Mouse (Mus musculus) hindbrain, embryonic 10.5 days (tissue): ENCODE measurements around the gene Vmn2r80. TPM values are rescaled to one million over a fixed set of nuclear protein-coding genes. Genes with fewer than 3 reads are reported as not detected.
"Not testable (repeated sequence)": the region's sequence is repeated elsewhere in the genome, so short reads cannot be mapped to it uniquely, and the experiment has no call there.

Experiments used
- DNase-seq: peaks from one replicate; pipeline ENCODE4 v3.0.0-alpha.2; 2017; ENCODE audit warnings: low spot score
- H3K27ac ChIP-seq: fragments of 300-500 bp; sonication (generic); 2 replicates; pipeline ENCODE4 v1.5.1; 2016; ENCODE audit warnings: mild to moderate bottlenecking, moderate library complexity
- H3K27me3 ChIP-seq: fragments of 300-500 bp; sonication (generic); 2 replicates; pipeline ENCODE4 v1.6.1; 2016; ENCODE audit warnings: mild to moderate bottlenecking; ENCODE audit not compliant: poor library complexity, insufficient read depth, severe bottlenecking
- H3K36me3 ChIP-seq: fragments of 300-500 bp; sonication (generic); 2 replicates; pipeline ENCODE4 v1.6.1; 2016; ENCODE audit warnings: mild to moderate bottlenecking, moderate library complexity
- H3K4me1 ChIP-seq: fragments of 300-500 bp; sonication (generic); replicated peaks from 2 replicates; pipeline ENCODE4 v1.6.1; 2016; ENCODE audit warnings: mild to moderate bottlenecking
- H3K4me3 ChIP-seq: fragments of 300-500 bp; sonication (generic); 2 replicates; pipeline ENCODE4 v1.5.1; 2016; ENCODE audit warnings: mild to moderate bottlenecking, moderate library complexity
- H3K9me3 ChIP-seq: fragments of 300-500 bp; sonication (generic); 2 replicates; pipeline ENCODE4 v1.6.1; 2016; ENCODE audit warnings: mild to moderate bottlenecking, moderate library complexity
- WGBS: fragments of 180-500 bp; shearing (Covaris S2); methylation state at CpG from one replicate; pipeline ENCODE4 v1.1.7; 2016; 5-methylcytosine and 5-hydroxymethylcytosine counted together
- polyA plus RNA-seq: library from polyadenylated mRNA; unstranded; fragments of >200 nt; fragmentation: Nextera tagmentation; extraction: Ambion mirVana; gene quantifications from 2 replicates; pipeline ENCODE4 v1.2.1, GENCODE M21; 2016

Gene Vmn2r80
- polyA plus RNA-seq = not detected in 2 replicates

DNA sequence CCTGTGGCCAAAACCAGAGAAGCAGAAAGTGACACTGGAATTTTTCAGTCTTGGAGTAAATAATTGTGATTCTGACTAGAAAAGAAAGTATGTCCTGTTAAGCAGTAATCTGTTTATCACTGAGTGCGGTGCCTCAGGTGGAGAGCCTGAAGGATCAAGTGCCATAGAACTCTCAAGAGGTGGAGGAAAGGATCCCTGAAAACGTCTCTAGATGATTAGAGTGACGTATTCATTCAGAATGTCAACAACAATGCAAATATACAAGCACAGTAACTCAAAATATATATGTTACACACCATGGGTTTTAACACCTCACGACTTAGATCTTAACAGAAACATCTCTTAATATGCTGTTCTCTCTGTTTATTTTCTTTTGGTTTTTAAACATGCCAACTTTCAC, at the start of gene Vmn2r80:
TSS of gene Vmn2r80 (plus strand) at position 301 of the 400 bp plus-strand sequence.
- WGBS = 85% methylated on average over 4 of the region's 4 CpGs
- H3K27ac ChIP-seq, H3K36me3 ChIP-seq, H3K27me3 ChIP-seq, H3K9me3 ChIP-seq, H3K4me1 ChIP-seq, DNase-seq, H3K4me3 ChIP-seq: not testable (repeated sequence)

DNA sequence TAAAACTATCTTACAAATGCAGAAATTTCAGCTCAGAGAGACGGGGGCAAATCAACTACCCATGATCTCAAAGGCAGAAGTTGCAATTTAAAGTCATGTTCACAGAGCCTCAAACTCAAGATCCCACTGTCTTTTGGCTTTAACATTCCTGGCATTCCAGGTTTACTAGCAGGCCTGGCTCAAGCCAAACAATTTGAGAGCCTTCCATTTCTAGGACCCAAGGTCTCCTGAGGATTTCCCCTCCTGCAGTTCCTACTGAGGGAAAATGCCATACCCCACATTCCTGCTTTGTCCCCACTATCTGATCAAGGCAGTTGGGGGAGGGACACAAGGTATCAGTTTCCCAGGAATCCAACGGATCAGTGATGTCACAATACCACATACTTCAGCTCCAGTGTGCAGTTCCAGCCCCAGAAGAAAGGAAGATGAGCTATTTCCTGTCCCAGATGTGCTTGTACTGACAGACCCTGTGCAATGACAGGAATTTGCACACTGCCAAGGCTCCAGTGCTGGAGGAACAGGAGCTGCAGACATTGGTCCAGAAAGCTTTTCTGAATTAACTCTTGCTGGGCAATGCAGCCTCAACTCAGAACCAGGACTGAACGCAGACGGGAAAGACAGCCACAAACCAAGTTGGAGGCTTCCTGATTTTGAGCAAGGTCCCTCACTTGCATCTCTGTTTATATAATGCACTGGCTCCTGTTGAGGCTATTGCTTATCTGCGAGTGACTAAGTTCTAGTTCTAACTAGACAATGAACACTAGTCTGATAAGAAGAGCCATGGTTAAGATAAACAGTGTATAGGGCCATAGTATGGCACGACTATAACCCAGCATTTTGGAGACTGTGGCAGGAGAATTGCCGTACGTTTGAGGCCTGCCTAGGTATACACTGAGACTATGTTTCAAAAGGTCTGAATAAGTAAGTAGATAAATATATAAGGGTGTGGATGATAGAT, 42.0 kb upstream of the Vmn2r80 start:
- WGBS = 65% methylated on average over 8 of the region's 8 CpGs
- Histone ChIP-seq H3K27me3 (no peaks in the 10 kb centered on the region), H3K36me3 (no peaks in the 10 kb centered on the region), H3K27ac (no peak overlapping the region), H3K4me1 (peaks cover 6% of the 10 kb centered on the region; the same call in 1 of the 2 replicates), H3K9me3 (no peaks in the 10 kb centered on the region), H3K4me3 (no peak overlapping the region)
- DNase-seq = peak; percentile 23

GRCm38 (mm10) chr10:79107531-79107930, 41.0 kb upstream of the Vmn2r80 start:
- Histone ChIP-seq H3K4me1 (peaks cover 6% of the 10 kb centered on the region; the same call in 1 of the 2 replicates), H3K9me3 (no peaks in the 10 kb centered on the region), H3K36me3 (no peaks in the 10 kb centered on the region), H3K4me3 (no peak overlapping the region), H3K27me3 (no peaks in the 10 kb centered on the region), H3K27ac (no peak overlapping the region)
- DNase-seq = no peak
- WGBS = 74% methylated on average over 2 of the region's 2 CpGs

GRCm38 (mm10) chr10:79109156-79109555, 39.4 kb upstream of the Vmn2r80 start:
- no peak overlapping the region for H3K4me3 ChIP-seq
- no peak overlapping the region for H3K27ac ChIP-seq
- H3K9me3 ChIP-seq = no peaks in the 10 kb centered on the region
- H3K4me1 ChIP-seq = peaks cover 6% of the 10 kb centered on the region; the same call in 1 of the 2 replicates
- H3K27me3 ChIP-seq = no peaks in the 10 kb centered on the region
- no peak for DNase-seq
- no peaks in the 10 kb centered on the region for H3K36me3 ChIP-seq
- 80% methylated on average over 1 of the region's 1 CpGs for WGBS

DNA sequence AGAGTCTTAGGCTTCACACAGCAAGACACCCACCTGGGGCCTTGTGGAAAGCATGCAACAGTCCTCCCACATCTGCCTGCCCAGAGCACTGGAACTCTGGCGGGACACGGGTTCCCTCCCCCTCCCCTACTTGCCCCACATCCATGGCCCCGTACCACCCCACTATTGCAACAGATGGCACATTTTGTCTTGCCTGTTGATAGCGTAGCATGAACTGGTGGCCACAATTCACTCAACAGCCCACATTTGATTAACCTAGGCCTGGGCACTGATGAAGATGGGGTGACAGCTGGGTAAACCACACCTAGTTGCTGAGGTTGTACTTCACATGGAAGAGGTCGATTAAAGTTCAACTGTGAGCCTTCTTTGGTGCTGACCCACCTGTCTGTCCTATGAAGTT, 38.1 kb upstream of the Vmn2r80 start:
- DNase-seq = no peak
- WGBS = 87% methylated on average over 5 of the region's 5 CpGs
- Histone ChIP-seq H3K36me3 (no peaks in the 10 kb centered on the region), H3K9me3 (no peaks in the 10 kb centered on the region), H3K4me3 (no peak overlapping the region), H3K4me1 (peaks cover 6% of the 10 kb centered on the region; the same call in 1 of the 2 replicates), H3K27me3 (no peaks in the 10 kb centered on the region), H3K27ac (no peak overlapping the region)

DNA sequence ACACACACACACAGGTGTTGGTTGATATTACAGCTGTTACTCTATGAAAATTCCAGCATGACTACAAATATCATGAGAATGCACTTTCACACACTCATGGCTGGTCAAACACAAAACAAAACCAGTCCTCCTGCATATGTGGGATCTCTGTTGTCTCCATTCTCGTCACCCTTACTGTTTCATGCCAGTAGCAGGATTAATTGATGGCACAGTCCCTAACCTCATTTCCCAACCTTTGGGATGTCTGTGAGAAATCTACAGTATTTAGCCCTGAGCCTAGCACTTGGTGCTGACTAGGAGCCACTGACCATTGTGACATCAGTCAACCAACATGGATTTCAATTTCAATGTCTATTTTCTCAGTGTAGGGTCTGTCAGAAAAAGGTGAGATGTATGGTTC, 33.5 kb upstream of the Vmn2r80 start:
- Histone ChIP-seq H3K4me1 (no peaks in the 10 kb centered on the region; the same call in 1 of the 2 replicates), H3K36me3 (no peaks in the 10 kb centered on the region), H3K27ac (no peak overlapping the region), H3K9me3 (no peaks in the 10 kb centered on the region), H3K4me3 (no peak overlapping the region), H3K27me3 (no peaks in the 10 kb centered on the region)
- WGBS = 77% methylated on average over 1 of the region's 1 CpGs
- no peak for DNase-seq

DNA sequence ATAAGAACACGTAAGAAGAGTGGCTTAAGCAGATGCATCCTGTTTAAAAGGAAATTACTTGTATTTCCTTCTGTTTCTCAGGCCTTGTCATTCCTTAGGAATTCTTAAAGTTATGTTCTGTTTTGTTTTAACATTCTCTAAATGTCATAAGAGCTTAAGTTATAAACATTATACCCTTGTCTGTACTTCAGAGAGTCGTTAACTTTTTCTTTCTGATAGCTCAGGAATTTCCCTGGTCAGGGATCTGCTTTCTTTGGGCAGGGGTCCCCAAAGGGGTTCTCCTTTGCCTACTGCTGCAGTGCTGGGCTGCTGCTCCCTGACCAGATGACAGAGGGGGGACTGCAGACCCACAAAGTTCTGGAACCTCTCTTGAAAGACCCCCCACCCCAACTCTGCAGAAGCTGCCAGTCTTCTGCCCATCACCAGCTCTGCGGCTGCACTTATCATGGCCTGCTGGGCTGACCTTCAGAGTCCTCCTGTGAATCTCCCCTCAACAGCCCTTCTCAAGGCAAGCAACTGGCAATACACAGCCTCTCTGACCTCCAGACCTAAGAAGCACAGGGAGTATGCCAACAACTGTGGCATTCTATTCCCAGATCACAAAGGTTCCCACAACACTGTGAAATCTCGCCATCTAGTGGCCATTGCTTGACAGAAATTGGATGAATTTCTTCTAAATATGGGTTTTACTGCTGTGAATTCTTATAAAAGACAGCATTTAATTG, 32.3 kb upstream of the Vmn2r80 start:
- 50% methylated on average over 4 of the region's 4 CpGs for WGBS
- Histone ChIP-seq H3K27ac (no peak overlapping the region), H3K4me1 (no peaks in the 10 kb centered on the region; the same call in 1 of the 2 replicates), H3K9me3 (no peaks in the 10 kb centered on the region), H3K4me3 (no peak overlapping the region), H3K36me3 (no peaks in the 10 kb centered on the region), H3K27me3 (no peaks in the 10 kb centered on the region)
- peak; percentile 43 for DNase-seq

DNA sequence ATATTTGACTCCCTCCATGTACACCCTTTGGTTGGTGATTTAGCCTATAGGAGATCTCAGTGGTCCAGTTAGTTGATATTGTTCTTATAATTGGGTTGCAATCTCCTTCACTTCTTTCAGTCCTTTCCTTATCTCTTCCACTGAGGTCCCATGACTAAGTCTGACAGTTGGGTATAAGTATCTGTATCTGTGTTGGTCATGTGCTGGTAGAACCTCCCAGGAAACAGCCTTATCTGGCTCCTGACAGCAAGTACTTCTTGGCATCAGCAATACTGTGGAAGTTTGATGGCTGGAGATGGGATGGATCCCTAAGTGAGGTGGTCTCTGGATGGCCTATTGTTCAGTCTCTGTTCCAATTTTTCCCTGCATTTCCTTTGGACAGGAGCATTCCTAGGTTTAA, 3.0 kb downstream of the Vmn2r80 start:
- no peaks in the 10 kb centered on the region for H3K4me1 ChIP-seq
- no peaks in the 10 kb centered on the region for H3K36me3 ChIP-seq
- H3K9me3 ChIP-seq = 0 out of 2 replicates have a peak, but pooled peaks cover under 1% of the 10 kb centered on the region
- no peak overlapping the region for H3K27ac ChIP-seq
- no peak overlapping the region for H3K4me3 ChIP-seq
- no peak for DNase-seq
- no peaks in the 10 kb centered on the region for H3K27me3 ChIP-seq

DNA sequence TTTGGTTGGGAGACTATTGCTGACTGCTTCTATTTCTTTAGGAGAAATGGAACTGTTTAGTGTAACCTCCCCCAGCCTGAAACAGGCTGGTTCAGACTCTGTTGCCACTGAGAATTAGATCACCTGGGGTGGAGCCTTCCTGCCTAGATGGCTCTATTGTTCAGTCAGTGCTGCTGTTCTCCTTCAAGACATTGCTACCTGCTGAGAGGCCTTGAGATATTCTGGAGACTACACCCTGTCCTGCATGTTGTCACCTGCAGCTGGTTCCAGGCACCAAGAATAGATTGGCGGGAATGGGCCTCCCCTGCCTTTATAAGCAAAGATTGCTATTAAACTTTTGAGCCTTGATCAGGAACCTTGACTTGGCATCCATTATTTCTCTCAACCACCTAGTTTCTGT, 51.4 kb downstream of the Vmn2r80 start:
- H3K36me3 ChIP-seq, H3K27me3 ChIP-seq, H3K4me3 ChIP-seq, H3K27ac ChIP-seq, H3K4me1 ChIP-seq, DNase-seq, H3K9me3 ChIP-seq: not testable (repeated sequence)
- WGBS = 76% methylated on average over 1 of the region's 1 CpGs

GRCm38 (mm10) chr10:79220432-79220831, 71.9 kb downstream of the Vmn2r80 start:
- Histone ChIP-seq H3K36me3 (no peaks in the 10 kb centered on the region), H3K27ac (no peak overlapping the region), H3K4me1 (no peaks in the 10 kb centered on the region), H3K9me3 (no peaks in the 10 kb centered on the region), H3K27me3 (no peaks in the 10 kb centered on the region), H3K4me3 (no peak overlapping the region)
- no peak for DNase-seq

DNA sequence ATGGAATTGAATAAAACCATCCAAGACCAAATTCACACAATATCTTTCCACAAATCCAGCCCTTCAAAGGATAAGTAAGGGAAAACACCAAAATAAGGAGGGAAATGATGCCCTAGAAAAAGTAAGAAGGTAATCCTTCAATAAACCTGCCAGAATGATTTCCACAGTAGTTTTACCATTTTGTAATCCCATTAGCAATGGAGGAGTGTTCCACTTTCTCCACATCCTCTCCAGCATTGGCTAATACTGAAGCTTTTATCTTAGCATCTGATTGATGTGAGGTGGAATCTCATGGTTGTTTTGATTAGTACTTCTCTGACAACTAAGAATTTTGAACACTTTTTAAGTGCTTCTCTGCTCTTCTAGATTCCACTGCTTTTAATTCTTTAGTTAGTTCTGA, 73.0 kb downstream of the Vmn2r80 start:
- no peak for DNase-seq

GRCm38 (mm10) chr10:79222214-79222613, 73.6 kb downstream of the Vmn2r80 start:
- Histone ChIP-seq H3K4me1 (no peaks in the 10 kb centered on the region), H3K4me3 (no peak overlapping the region), H3K27ac (no peak overlapping the region), H3K27me3 (no peaks in the 10 kb centered on the region), H3K9me3 (no peaks in the 10 kb centered on the region), H3K36me3 (no peaks in the 10 kb centered on the region)
- DNase-seq = no peak
- 83% methylated on average over 7 of the region's 7 CpGs for WGBS

More for the DNA sequence above, 73.0 kb downstream of the Vmn2r80 start:
- Histone ChIP-seq H3K36me3 (no peaks in the 10 kb centered on the region), H3K27ac (no peak overlapping the region), H3K27me3 (no peaks in the 10 kb centered on the region), H3K4me1 (no peaks in the 10 kb centered on the region), H3K4me3 (no peak overlapping the region), H3K9me3 (no peaks in the 10 kb centered on the region)
